Mouse (Mus musculus) adrenal gland, postnatal 36 days (tissue): ENCODE data around the gene Map3k4. TPM values are rescaled to one million over a fixed set of nuclear protein-coding genes. Genes with fewer than 3 reads are reported as not detected.
"Not testable (repeated sequence)": the region's sequence is repeated elsewhere in the genome, so short reads cannot be mapped to it uniquely, and the experiment has no call there.

ENCODE experiments used
- DNase-seq, 2 experiments: peaks; one replicate each; pipeline ENCODE4 v3.0.0; 2021; ENCODE audit warnings: mixed read lengths in 1 of 2
- total RNA-seq, 2 experiments: library from RNA; stranded (reverse); gene quantifications; 2 replicates each; pipeline ENCODE4 v1.2.3; 2021

The Map3k4 gene
- total RNA-seq, 2 experiments from 2014 or later = 20.1 to 27.4 TPM

GRCm38 (mm10) chr17:12307251-12308135, 11.1 kb downstream of the Map3k4 start:
- no peak for DNase-seq

DNA sequence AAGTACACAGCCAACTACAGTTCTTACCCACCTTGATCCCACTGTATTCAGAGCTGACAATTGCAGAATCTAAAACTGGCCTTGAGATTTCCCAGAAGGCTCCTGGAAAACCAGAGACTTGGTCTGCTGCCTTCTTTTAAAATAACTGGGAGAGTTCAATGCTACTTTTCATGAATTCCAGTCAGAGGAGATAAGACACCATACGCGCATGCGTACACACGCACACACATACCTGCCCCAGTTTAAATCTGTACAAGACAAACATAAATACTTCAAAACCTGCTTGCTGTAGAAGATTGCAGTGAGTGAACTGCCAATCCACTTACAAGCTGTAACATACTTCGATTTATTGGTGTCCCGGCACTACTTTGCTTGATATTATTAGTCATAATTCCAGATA, 13.9 kb downstream of the Map3k4 start:
- DNase-seq = no peak

DNA sequence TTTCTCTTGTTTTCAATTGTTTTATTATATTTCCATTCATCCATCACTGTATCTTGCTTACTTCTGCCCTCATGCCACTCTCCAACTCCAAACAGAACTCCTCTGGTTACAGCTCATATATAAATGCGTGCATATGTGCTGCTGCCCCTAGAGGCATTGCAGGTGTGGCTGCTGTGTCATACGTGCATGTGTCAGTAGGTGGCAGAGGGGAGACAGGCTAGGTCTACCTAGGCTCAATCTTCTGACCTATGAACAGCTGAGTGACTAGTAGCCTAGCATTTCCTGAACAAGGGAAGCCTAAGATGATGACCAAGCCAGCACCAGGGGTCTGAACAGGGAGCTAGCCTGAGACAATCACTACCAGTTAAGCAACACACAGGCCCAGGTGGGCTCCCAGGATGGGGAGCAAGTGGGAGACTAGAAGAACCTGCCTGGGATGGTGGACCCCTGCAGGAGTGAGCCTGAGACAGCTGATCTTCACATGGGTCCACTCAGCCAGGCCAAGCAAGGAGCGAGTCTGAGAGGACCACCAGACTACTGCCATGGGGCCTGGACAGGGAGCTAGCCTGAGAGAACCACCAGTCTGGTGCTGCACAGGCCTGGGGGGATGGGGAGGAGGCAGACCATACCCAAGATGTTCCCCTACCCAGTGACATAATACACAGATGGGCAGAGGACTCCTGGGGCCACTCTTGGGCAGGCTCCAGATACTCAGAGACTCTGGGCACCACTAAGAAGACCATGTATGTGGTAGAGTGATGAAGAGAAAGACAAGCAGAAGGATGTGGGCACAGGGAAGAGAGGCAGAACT, 17.5 kb downstream of the Map3k4 start:
- no peak for DNase-seq

DNA sequence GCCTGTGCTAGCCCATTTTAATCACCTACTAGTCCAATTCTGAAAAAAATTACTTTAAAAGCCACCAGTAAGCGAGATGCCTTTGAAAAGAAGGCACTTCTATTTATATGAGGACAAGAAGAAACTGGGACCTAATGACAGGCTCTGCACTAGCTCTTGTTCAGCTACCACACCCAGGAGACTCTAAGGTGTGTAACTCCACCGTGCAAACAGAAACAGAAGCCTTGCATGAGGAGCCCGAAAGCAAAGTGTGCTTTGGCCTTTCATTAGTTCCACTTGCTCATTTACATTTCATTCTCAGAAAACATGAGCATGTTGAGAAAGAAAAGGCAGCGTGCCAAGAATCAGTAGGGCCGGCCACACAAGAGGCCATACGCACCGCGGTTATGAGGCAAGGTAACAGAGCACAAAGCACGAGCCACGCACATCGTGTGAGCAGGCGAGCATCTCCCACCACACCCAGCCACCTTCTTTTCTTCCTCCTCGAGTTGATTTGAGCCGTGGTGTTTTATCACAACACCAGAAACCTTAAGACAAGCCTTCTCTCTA, 18.4 kb downstream of the Map3k4 start:
- no peak for DNase-seq

DNA sequence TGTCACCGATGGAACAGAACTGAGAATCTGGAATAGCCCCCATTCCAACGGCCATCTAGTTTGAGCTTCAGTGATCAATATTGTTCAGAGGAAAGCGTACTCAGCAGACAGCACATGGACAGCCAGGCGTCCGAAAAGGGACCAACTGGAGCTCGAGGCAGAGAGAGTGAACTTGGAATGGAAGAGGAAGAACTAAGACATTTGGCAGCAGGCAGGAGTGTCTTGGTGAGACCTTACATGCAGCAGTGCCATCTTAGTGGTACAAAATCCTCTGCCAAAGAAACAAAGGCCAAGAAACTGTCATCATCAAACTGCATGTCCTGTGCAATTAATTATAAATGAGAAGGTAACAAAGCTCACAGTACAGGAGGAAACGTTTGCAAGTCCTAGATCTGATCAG, 19.2 kb downstream of the Map3k4 start:
- DNase-seq = no peak

DNA sequence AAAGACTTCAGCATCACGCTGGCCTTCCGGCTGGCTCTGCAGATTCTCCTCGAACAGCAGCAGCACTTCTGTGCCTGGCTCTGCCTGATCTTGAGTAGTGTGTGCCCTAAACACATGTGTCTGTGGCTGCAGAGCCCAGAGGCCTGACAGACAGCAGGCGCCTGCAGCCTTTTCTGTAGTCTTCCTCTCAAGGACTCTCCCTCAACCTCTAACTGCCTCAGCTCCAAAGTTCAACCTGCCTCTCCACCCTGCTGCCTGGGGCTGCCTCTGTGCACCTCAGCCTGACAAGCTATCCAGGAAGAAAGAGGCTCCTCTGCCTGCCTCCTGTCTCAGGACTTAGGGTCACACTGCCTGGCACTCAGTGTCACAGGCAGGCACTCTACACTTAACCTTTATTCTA, 20.6 kb downstream of the Map3k4 start:
- DNase-seq = no peak

DNA sequence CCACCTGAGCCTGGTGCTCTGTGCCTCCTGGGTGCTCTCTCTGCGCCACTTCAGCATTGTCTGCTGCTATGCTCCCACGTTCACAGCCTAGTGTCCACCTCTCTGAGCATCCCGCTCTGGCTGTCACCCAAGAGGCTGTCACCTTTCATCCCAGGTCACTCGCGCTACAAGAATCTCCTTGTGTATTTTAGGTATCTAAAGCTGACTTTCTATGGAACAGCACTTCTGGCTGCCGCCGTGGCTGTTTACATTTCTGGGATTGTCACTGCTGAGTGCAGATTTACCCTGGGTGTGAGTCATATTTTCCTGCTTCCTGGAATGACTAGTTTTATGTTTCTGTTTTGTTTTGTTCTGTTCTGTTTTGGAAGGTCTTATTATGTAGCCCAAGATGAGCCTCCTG, 21.3 kb downstream of the Map3k4 start:
- no peak for DNase-seq

GRCm38 (mm10) chr17:12295926-12296325, 22.7 kb downstream of the Map3k4 start:
- DNase-seq = not testable (repeated sequence)

GRCm38 (mm10) chr17:12294424-12294823, 24.2 kb downstream of the Map3k4 start:
- DNase-seq = no peak

GRCm38 (mm10) chr17:12293571-12293970, 25.0 kb downstream of the Map3k4 start:
- no peak for DNase-seq

DNA sequence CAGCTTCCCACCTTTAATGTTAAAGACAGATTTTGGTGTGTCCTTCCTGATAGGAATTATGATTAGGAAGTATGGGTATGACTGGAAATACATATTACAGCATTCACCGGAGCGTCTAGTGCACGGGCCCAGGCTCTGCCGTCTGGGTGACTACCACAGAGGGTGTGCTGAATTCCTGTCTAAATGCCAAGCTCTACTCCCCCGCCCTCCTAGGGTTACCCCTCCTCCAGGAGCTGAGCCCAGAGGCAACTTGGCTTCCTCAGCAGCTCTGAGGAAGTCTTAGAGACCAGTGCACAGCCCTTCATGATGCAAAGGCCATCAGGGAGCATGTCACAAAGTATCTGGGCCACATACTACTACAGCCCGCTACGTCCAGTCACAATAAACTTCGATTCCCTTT, 25.7 kb downstream of the Map3k4 start:
- no peak for DNase-seq

GRCm38 (mm10) chr17:12292356-12292755, 26.2 kb downstream of the Map3k4 start:
- DNase-seq = no peak

DNA sequence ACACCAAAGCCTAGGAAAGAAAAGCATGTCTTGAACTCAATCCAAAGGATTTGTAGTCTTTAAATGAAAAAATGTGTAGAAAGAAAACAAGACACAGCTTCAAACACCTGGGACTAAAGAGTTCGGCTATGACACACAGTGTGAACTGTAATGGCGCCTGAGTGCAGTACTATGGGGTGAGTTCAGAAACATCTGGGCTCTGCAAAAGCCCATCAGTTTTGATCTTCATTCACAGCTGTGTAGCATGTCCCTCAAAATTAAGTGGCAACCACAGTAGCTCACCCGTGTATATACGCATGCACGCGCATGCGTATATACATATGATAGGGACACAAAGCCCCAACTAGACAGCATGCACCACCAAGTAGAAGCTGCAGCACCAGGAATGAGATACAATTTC, 27.4 kb downstream of the Map3k4 start:
- no peak for DNase-seq

DNA sequence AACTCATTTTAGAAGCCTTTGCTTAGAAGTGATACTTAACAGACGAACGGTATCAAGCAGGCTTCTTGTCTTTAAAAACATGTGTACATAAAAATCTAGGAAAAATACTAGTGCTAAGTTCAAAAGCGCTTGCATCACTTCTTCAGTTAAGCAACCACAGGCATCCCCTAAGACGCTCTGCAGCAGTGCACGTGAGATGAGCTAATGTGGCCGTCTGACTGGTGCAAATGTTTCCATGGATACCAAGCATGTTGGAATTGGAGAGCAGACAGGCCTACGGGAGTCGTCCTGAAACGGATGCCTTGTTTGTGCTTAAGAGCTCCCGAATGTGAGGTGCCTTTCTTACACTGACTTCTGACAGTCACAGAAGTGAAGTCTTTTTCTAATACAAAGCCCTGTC, 27.9 kb downstream of the Map3k4 start:
- DNase-seq = peak; percentile 32 to 51

GRCm38 (mm10) chr17:12289836-12290235, 28.8 kb downstream of the Map3k4 start:
- not testable (repeated sequence) for DNase-seq

GRCm38 (mm10) chr17:12288871-12289270, 29.7 kb downstream of the Map3k4 start:
- no peak for DNase-seq

- peak in 1 of 2 experiments; percentile 20 for DNase-seq
These were observed 38.8 kb downstream of the Map3k4 start for GRCm38 (mm10) chr17:12279810-12280209.

DNA sequence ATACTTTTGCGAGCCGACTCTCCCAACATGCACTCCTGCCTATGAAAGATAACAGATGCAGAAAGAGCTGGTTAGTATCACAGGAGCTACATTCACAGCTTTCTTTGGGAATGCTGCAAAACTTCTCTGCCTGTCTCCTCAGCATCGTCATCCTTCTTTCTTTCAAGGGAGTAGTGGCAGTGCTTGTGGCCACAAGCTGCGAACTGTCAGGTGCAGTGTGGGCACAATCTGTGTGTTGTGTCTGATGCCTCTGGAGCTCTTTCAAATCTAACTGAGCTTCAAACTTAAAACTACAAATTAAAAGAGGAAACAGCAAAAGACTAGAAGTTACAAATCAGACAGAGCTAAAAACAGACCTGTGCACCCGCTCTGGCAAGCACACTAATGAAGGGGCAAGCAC, 40.5 kb downstream of the Map3k4 start:
- no peak for DNase-seq

DNA sequence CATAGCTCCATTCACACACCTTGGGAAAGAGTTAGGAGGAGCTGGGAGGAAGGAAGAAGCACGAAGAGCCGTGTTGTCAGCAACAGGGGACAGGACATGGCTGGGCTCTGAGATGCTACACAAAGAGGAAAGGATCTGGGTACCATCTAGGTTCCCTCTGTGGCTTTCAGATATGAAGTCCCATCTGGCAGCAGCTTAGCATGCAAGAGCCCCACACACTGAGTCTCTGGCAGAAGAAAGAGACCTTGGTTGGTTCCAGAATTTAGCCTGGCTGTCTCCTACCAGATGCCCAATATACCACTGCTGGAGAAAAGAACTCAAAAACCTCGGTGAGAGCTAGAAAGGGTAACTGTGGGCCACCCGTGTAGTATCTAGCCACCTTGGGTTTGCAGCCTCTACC, 41.3 kb downstream of the Map3k4 start:
- no peak for DNase-seq

DNA sequence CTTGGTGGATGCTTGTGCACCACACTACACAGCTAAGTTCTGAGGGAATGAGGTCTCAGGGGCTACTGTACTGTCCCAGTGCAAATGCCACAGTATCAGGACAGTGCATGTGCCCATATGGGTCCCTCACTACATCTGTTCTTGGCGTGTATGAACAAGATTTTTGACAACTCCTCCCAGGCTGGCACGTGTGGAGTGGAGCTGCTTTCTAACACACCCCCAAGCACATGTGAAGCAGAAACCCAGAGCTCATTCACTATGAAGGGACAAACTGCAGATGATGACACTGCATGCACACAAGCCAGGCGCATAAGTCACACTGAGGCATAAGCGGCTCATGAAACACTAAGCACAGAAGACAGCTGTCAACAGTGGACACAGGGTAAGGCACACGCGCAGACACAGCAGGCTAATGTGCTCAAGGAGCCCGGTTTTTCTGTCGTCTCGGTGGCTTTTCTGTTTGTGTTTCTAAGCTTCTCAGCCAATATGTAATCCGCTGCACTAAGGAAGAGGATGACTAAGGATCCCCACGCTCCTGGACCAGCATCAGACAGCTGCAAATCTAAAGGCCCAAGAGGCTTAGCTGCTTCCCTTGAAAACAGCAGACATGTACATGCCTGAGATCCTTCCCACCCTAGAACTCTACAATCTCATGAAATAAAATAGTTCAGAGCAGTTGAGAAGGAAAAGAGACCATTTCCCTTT, 41.9 kb downstream of the Map3k4 start:
- no peak for DNase-seq

DNA sequence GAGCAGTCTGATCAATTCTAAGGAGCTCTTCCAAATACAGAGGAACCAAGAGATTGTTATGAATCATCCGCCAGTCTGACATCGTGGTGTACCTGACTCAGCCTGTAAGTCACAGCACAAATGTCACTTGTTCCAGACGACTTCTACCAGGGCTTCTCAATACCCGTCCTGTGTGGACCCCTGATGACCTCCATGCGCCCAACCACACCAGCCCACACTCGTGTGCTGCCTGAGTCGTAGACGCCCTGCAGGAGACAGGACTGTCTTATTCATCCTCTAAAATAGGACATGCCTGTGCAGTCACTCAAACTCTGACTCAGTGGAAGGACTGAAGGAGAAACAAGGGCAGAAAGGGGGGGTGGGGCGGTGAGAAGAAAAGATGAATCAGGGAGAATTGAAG, 42.8 kb downstream of the Map3k4 start:
- peak; percentile 38 to 45 for DNase-seq

- DNase-seq = no peak
These were observed 45.6 kb downstream of the Map3k4 start for GRCm38 (mm10) chr17:12273032-12273431.
